Mouse (Mus musculus) kidney, postnatal 14 days (tissue): Measurements from ENCODE around the gene Gpx6.
A peak's percentile ranks its signal among the peaks of the same experiment; 100 is the strongest.

ENCODE experiments used
- DNase-seq: peaks from one replicate; pipeline ENCODE4 v3.0.0; 2022; ENCODE audit warnings: mixed read lengths

The Gpx6 gene

GRCm38 (mm10) chr13:21326191-21326590 lies 14.3 kb downstream of the Gpx6 start:
- peak; percentile 10 for DNase-seq

DNA sequence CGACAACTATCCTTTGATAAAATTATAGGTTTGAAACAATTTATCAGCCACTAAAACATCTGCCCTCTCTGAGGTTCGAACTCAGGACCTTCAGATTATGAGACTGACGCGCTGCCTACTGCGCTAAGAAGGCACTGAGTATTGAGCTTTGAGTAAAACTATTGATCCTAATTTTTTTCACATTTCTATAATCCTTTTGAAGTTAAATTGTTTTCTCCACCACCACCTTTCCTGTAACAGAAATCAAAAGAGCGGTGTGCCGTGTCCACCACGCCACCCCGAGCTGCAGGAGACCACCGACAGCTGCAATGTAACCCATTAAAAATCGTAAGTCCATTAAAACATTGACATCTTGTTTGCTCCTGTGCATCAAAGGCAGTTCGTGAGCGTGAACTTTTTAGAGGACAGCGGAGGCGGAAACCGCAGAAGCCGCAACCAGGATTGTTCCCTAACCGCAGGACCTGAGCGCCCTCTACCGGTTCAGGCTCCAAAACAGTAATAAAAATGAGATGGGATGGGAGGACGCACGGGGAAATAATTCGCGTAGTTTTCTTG lies 14.8 kb downstream of the Gpx6 start:
- peak; percentile 85 for DNase-seq

GRCm38 (mm10) chr13:21327424-21327823 lies 15.5 kb downstream of the Gpx6 start:
- DNase-seq = no peak

GRCm38 (mm10) chr13:21346610-21347009 lies 34.7 kb downstream of the Gpx6 start, which contains the start of gene Olfr1367:
Gene Olfr1367, plus strand, starts transcription at chr13:21346910.
- DNase-seq = no peak

DNA sequence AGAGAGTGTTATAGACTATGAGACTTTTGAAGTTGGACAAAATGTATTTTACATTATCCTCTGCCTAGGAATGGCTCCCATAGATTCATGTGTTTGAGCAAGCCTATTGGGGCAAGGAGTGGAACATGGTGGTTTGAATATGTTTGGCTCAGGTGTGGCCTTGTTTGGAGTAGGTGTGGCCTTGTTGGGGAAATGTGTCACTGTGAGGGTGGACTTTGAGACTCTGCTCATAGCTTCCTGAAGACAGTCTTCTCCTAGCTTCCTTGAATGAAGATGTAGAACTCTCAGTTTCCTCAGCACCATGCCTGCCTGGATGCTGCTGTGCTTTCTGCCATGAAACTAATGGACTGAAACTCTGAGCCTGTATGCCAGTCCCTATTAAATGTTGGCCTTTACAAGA lies 38.7 kb downstream of the Gpx6 start:
- DNase-seq = no peak

- peak; percentile 94 for DNase-seq
Observed at GRCm38 (mm10) chr13:21362621-21363248, 50.8 kb downstream of the Gpx6 start, which contains the start of gene Zscan12. Gene Zscan12, plus strand, starts transcription at chr13:21362820.

GRCm38 (mm10) chr13:21363719-21364118 lies 51.8 kb downstream of the Gpx6 start:
- no peak for DNase-seq

DNA sequence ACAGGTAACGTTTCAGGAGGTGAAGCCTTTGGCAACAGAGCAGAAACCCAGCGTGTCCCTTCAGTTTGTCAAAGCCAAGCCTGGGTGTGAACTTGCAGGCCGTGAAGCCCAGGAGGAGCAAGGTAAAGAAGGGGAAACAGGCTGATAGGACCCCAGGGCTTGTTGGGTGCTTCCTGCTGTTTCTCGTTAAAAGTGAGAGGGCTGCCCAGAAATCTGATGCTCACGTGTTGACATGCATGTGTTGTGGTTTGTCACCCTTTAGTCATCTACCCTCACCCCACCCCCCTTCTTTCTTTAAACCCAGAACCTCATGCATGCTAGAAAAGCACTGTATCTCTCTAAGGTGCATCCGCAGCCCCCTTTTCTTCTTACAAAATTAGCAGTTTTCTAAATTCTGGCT lies 54.7 kb downstream of the Gpx6 start:
- DNase-seq = no peak
